Mouse (Mus musculus) cerebral cortex, adult 2 months (tissue): Measurements from ENCODE around the gene Ctnna2.

Source experiments
- WGBS: fragments of 180-500 bp; shearing (Covaris S2); methylation state at CpG from one replicate; pipeline ENCODE4 v1.1.7; 2018; 5-methylcytosine and 5-hydroxymethylcytosine counted together

The Ctnna2 gene

DNA sequence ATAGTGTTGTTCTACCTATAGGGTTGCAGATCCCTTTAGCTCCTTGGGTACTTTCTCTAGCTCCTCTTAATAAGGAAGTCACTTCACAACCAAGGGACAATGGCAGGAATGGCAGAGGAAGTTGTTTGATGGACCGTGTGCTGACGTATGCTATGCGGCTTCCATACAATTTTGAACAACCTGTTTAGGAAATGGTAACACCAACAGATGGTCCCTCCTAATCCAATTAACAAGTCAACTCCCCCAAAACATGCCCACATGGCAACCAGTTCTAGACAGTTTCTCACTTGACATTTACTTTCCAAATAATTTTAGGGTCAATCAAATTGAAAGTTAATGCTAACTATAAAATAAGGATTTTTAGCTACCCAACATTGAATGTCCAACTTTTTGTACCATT, 176.9 kb downstream of the Ctnna2 start:
- WGBS = 79% methylated on average over 3 of the region's 3 CpGs

DNA sequence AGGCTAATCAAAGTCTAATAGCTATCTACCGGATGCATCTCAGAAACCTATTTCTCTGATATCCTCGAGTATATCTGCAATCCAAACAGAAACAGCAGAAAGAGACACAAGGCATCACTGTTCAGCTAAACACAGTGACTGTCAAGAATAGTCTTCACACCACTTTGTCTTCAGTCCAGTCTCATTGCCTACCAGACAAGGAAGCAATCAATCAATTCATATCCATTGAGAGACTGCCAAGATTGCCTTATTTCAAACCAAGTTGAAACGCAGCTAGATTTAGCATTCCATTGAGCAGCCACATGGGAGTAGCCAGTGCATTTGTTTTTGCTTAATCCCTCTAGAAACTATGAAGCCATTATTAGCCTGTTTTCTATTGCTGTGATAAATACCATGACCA, 196.2 kb downstream of the Ctnna2 start:
- WGBS = 52% methylated on average over 3 of the region's 3 CpGs

DNA sequence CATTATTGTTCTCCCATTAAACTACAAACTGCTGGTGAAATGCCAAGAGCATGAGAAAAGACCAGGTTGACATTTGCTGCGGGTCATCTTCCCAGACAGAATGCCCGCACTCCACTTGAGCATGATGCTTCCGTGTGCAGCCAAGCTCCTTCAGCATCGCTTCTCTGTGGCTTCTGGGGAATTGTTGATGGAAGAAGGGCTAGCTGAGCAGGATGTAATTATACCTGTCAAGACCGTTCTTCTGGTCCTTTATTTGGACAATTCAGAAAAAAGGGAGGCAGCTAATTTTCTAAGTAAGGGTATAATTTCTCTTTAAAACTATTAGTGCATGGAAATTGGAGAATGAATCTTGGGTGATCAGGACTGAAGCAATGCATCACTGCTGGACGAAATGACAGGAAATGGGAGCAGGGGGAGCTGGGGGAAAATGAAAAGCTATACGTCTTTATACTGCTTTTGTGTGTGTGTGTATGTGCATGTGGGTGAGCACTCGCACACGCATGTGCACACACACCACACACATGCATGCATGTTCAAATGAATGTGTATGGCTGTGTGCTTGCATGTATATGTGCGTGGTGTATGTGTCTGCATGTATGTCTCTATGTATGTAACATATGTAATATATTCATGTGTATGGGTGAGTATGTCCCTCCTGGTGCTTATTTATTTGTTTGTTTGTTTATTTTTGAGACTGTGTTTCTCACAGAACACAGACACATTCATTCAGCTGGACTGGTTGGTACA, 211.0 kb downstream of the Ctnna2 start:
- 95% methylated on average over 10 of the region's 10 CpGs for WGBS

DNA sequence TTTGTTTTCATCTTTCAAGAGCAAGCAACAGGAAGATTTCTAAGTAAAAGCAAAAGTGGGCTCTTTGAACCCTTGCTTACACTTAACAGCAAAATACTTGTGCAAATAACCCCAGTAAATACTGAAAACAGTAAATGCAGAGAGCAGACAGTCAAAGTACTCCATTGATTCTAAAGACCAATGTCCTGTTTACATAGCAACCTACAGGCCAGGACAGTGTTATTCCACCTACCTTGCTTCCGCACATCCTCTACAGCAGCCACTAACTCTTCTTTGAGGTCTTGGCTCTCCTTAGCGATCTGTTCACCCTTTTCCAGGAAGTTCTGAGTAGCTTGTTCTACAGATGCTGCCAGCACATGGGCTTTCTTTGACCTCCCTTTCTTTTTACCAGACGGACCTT, 221.3 kb downstream of the Ctnna2 start:
- 86% methylated on average over 3 of the region's 3 CpGs for WGBS

DNA sequence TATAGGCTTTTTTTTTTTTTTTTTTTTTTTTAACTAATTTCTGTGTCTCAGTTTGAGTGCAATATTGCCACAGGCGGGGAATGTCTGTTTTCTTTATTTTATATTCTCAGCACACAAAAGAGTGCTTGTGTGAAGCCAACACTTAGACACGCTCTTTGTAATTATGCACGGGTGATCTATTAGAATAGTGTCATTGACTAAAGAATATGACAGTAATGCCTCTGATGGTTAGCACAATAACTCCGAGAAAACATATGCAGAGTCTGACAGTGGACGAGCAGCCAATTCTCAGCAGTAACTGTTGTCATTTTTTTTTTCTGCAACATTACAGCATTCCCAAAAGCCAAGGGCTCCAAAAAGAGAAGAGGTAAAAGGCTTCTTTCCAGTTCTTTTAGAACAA, 234.1 kb downstream of the Ctnna2 start:
- 51% methylated on average over 5 of the region's 5 CpGs for whole genome bisulfite sequencing

DNA sequence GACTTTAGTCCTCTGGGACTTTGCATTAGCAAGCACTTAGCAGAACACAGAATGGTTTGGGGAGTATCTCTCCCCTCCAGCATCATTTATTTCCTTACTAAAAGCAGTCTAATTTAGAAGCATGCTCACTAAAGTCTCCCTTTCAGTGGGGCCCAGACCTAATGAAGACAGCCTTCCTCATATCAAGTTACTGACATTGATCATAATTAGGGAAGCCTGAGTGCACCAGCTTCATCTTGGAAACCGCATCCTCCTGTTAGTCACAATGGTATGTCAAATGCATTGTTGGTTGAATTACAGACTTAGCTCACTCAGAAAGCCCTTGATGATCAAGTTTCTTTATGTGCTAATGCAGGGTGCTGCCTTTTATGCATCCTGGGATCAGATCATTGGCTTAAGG, 236.5 kb downstream of the Ctnna2 start:
- 91% methylated on average over 1 of the region's 1 CpGs for WGBS

DNA sequence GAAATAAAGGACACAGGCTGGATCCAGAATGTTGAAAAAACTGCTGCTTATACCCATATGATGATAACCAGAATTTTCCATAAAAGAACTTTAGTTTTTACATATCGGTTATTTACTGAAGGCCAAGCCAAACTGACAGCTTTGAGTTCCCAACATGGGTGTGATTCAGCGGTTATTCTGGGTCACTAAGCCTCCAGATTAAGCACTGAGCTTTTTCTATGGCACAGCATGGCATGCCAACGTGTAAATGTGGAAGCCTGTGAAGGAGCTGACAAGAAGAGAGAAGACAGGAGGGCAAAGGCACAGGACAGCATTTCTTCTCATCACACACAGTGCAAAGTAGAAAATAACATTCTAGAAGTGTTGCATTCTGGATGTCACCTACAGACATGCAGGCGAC, 240.9 kb downstream of the Ctnna2 start:
- 45% methylated on average over 4 of the region's 4 CpGs for WGBS

DNA sequence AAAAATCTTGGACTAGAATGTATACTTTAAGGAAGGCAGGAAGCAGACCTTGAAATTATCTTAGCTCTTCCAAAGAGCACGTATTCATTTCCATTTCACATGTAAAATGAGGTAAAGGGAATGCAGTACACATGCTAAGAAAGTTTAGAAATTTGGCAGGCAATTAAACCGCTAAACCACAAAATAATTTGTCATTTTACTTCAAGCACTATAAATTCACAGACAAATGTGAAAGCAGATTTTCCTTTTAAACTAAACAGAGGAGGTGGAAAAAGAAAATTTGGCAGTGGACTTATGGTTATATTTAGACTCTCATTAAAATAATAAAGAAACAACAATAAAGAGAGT, 254.6 kb downstream of the Ctnna2 start:
- WGBS = 28% methylated on average over 2 of the region's 2 CpGs

DNA sequence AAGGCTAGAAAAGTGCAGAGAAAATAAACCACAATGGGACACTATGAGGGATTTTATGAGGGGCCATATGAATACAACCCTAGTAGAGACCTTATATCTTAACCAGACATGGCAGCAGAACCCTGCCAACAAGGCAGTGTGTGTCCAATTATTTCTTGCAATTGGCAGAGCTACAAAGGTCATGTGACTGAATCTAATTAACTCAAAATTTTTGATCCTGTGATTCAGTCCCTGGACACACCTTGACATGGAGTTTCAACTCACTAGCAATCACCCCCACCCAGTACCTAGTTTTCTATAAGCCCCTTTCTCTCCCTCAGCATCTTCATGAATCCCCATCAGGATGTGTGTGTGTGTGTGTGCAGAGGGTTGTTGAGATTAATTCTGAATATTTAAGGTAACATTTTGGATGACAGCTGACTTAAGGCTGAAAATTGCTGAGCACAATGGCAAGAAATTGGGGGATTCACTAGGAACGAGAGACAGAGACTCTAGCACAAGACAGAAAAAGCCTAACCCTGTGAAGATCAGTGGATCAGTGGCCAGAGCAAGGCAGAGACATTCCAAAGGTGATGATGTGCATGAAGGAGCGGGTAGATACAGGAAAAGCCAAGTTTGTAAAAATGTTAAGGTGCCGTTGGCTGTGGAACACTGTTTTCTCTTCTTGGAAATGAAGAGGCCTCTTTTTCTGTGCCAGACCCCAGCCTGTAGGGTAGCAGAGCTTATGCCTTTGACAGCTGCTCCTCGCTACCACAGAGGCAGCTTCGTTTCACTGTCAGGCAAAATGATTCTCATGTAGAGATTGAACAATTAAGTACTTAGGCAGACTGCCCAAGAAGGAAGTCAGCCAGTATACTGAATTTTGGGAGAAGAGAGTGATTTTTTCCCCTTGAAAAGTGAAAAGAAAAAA, 255.2 kb downstream of the Ctnna2 start:
- 34% methylated on average over 5 of the region's 5 CpGs for WGBS

DNA sequence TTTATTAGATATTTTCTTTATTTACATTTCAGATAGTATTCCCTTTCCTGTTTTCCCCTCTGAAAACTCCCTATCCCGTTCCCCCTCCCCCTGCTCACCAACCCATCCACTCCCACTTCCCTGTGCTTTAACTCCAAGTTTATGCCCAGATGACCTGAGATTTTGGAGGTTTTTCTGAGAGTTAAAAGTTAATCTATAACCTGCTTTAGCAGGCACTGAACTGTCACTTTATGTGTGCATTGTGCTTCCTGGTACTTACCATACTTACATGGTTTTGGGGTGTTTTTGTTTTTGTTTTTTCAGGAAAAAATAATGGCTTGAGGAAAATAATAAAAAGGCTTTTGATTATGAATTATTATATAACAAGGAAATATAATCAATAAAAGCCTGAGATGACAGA, 292.3 kb downstream of the Ctnna2 start:
- WGBS = 87% methylated on average over 1 of the region's 1 CpGs

DNA sequence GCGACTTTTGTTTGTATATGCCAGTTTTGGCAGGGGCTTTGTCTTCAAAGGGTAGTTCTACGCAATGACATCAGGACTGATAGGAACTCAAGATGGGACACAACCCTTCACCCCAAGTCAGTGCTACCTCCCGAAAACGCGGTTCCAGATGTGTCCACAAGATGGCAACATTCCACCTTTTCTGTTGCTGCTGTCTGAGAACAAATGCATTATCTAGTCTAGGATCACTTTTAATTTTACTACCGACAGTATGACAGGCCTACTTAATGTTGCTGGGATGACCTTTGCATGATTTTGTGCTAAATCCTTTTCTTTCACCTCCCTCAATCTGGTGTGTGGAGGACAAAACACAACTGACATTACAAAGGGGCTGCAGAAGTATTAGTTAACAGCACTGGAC, 329.4 kb downstream of the Ctnna2 start:
- WGBS = 22% methylated on average over 6 of the region's 6 CpGs

DNA sequence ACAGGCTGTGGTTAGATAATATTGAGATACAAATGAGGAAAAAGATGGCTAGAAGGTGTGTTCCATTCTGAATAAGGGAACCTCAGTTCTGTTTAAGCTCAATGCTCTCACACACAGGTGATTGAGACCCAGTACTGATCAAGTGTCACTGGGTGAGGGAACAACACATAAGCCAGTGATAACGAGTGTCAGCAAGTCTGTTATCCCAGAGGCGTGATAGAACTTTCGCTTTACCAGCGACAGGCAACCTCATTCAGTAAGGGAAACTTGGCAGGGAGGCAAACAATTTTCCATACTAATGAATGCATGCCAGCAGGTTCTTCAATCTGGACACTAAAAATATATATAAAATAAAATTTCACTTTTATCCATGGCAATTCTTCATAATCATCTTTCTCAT, 334.9 kb downstream of the Ctnna2 start:
- 27% methylated on average over 4 of the region's 4 CpGs for WGBS

DNA sequence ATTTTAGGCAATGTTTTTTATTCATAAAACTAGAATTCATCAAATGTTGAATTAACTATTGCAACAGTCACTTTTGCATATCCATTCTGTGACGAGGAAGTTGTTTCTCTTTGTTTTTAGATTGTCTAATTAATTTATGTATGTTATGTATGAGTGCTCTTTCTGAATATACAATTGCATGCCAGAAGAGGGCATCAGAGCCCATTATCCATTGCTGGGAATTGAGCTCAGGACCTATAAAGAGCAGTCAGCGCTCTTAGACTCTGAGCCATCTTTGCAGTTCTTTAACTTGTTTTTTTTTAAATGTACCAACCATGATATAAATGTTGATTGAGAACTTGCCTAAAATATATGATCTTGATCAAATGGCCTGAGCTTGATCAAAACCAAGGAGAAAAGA, 340.7 kb downstream of the Ctnna2 start:
- whole genome bisulfite sequencing = 77% methylated on average over 2 of the region's 2 CpGs

DNA sequence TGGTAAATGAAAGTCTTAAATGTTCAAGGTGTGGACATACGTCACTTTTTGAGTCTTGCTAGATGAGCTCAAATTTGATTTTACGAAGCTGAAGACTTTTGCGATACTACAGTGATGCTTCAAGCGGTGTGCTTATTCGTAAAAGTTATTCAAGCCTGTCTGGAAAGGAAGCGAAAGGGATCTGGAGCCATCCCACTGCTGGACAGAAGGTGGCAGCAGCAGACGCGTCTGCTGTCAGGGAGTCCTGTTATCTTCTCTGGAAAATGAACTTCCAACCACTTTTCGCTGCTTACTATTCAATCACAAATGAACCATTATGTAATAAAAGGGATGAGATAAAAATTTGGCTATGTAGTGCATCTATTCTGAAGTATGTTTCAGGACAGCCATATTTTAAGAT, 345.5 kb downstream of the Ctnna2 start:
- WGBS = 22% methylated on average over 9 of the region's 9 CpGs

DNA sequence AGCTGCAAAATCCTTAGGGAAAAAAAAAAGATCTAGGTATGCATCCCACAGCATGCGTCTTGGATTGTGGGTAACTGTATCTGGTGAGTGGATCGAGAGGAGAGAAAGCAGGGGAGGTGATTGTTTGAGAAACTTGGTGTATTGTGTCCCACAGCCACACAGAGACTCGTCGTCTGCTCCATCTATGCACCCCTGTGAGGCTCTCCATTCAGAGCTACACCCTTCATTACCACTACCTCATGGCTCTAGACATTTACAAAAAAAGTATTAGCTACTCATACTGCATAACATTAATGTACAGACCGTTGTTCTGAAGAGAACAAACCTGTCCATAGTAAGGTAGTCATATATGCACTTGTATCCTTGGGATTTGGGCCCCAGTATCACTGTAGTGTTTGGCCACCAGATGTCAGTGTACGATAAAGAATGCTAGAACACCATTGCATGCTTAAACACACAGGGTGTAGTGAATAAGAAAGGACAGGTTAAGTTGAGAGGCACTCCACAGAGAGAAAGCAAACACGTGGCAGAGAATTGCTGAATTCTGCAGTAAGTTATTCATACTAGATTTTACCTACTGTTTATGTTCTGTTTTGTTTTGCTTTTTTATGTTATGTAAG, 350.8 kb downstream of the Ctnna2 start:
- WGBS = 61% methylated on average over 7 of the region's 7 CpGs

DNA sequence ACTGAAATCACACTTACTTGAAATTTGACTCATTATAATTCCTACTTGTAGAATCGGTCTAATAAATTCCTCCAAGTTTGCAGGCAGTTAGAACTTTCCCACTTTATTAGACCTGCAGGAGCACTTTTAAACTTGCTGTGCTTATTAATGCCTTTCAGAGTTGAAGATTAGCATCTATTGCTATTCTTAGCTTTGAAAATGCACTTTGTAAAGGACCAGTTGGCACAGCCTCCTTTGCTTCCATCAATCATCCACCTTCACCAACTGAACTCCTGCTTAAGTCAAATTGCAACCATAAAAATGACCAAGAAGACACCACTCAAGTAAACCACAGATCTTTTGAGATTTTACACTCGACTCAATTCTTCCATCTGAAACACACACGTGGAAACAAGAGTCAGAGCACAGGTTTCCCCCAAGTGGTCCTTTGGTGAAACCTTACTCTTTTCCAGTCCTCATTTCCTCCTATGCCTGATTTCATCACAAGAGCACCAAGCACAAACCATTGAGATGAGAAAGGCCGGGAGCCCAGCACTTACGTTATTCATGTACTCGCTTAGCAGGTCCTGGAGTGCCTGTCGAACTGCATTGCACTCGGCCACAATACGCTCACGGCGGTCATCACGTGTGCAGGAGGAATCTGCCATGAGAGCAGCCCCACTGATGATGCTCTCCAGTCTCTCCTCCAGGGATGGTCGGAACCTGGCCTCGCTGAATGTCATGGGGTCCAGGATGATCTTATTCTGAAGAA, 374.7 kb downstream of the Ctnna2 start:
- 90% methylated on average over 14 of the region's 14 CpGs for WGBS

DNA sequence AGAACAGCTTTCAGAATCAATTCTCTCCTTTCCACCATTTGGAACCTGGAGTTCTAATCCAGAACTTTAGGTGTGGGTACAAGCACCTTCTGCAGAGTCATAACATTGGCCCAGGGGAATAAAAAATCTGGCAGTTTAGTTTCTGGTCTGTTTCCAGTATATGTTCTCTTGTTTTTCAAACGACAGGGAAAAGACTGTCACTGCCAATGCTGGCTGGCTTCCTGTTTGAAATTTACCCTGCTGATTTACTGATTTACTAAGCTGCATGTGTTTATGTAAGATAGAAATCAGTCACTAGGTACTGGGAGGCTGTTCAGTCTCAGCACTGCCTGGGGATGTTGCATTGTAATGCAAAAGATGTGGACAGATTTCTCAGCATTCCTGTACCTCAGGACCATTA, 375.6 kb downstream of the Ctnna2 start:
- 0% methylated on average over 1 of the region's 1 CpGs for WGBS

DNA sequence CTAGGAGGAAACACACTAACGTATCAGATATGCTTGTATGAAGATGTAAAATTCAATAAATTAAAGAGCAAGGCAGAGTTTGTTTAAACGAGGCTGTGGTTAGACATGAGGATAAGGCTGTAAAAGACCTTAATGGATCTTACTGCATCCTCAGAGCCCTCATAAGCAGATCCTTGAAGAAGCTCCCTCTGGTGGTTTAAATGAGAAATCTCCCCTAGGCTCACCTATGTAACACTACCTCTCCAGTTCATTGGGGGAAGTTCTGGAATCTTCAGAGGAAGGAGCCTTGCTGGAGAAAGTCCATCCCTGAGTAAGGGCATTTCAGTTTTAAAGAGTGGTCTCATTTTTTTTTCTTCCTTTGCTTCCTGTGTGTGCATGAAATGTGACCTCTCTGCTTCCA, 380.3 kb downstream of the Ctnna2 start:
- 66% methylated on average over 2 of the region's 2 CpGs for WGBS

DNA sequence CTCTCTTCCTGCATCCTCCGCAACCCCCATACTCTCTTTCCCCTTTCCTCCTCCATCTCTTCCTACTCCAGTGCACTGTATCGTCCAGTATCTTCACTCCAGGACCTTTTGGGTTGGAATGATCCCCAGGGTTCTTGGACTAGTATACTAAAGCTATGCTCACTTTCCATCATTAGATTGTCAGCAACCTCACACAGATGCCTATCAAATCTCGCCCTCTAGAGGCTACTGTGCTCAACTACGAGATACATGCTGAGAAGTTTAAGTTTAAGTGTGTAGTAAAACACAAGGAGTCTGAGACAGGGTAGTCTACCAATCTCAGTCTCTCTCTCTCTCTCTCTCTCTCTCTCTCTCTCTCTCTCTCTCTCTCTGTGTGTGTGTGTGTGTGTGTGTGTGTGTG, 396.9 kb downstream of the Ctnna2 start:
- WGBS = 43% methylated on average over 4 of the region's 4 CpGs

DNA sequence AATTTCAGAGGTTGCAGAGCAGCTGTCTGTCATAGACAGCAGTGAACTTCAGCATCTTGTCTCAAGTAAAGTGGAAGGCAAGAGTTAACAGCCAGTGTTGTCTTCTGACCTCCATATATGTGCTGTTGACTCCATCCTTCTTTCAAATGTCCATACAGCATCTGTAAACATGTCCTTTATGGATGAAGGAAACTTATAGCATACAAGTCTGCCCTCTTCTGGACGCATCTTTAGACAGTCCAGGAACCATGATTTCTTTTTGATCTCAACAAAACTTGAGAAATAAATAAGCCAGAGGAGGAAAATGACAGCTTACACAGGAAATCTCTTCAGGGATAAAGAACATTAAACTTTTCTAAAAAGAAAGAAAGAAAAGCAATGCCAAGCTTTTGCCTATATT, 400.9 kb downstream of the Ctnna2 start:
- WGBS = 40% methylated on average over 1 of the region's 1 CpGs

DNA sequence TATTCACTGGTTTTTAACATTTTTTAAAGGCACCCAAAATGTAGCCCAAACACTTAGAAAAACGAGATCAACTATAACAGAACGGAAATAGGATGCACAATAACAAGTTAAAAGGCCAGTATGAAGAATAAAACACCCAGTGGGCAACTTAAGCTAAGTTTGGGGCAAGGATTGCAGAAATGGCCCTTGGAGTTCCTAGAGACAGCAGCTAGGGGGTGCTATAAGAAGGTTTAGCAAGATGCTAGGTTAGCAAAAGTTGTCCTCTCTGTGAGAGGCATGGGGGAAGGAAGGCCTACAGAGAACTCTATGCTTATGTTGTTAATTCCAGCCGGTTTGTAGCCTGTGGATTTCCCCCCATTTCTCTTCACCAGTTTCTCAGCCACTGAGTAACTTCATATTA, 401.9 kb downstream of the Ctnna2 start:
- 63% methylated on average over 3 of the region's 3 CpGs for WGBS

DNA sequence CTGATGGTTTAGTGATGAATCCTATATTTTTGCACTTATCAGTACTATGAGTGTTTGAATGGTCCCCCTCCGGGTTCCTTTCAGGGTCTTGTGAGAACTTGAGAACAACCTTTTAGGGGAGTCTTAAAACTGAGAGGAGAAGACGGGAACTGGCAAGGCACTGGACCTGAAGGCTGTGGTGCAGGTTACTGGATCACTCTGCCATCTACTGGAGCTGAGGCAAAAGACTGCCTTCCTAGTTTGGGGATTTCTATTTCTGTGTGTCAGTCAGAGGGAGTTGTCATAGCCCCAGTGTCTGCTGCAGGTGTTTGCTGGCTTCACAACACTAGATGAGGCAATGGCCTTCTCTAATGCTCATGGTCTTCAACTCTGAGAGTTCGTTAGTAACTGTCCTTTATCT, 406.9 kb downstream of the Ctnna2 start:
- 23% methylated on average over 3 of the region's 3 CpGs for WGBS
